Mouse (Mus musculus): ENCODE measurements around the gene Rassf2.

Gene Rassf2

GRCm38 (mm10) chr2:132029646-132030417 is at the start of gene Rassf2:
Rassf2 (minus strand) TSS chr2:132030258.
- DNase-seq = peak; percentile 39 to 47

- no peak for DNase-seq
Observed at GRCm38 (mm10) chr2:132079139-132079538, 49.1 kb upstream of the Rassf2 start.

- no peak for DNase-seq
Observed at GRCm38 (mm10) chr2:132073052-132073451, 43.0 kb upstream of the Rassf2 start.

GRCm38 (mm10) chr2:132069985-132070735 is 40.1 kb upstream of the Rassf2 start:
- DNase-seq = no peak

- DNase-seq = no peak
Observed at GRCm38 (mm10) chr2:132064185-132064831, 34.2 kb upstream of the Rassf2 start.

GRCm38 (mm10) chr2:132063776-132064175 is 33.7 kb upstream of the Rassf2 start:
- DNase-seq = no peak

- DNase-seq = no peak
Observed at GRCm38 (mm10) chr2:132061884-132062283, 31.8 kb upstream of the Rassf2 start.

- no peak for DNase-seq
Observed at GRCm38 (mm10) chr2:132059919-132060318, 29.9 kb upstream of the Rassf2 start.

GRCm38 (mm10) chr2:132055349-132055753 is 25.3 kb upstream of the Rassf2 start:
- DNase-seq = no peak

- DNase-seq = no peak
Observed at GRCm38 (mm10) chr2:132053824-132054223, 23.8 kb upstream of the Rassf2 start.

- no peak for DNase-seq
Observed at GRCm38 (mm10) chr2:132051798-132052197, 21.7 kb upstream of the Rassf2 start.

- no peak for DNase-seq
Observed at GRCm38 (mm10) chr2:132049921-132050320, 19.9 kb upstream of the Rassf2 start.

GRCm38 (mm10) chr2:132049491-132049890 is 19.4 kb upstream of the Rassf2 start:
- peak; percentile 55 to 61 for DNase-seq

GRCm38 (mm10) chr2:132048143-132048772 is 18.2 kb upstream of the Rassf2 start:
- no peak for DNase-seq

GRCm38 (mm10) chr2:132047364-132047763 is 17.3 kb upstream of the Rassf2 start:
- DNase-seq = no peak

GRCm38 (mm10) chr2:132046659-132047058 is 16.6 kb upstream of the Rassf2 start:
- DNase-seq = no peak

GRCm38 (mm10) chr2:132044320-132045274 is 14.5 kb upstream of the Rassf2 start:
- no peak for DNase-seq

GRCm38 (mm10) chr2:132043101-132043621 is 13.1 kb upstream of the Rassf2 start:
- peak; percentile 68 to 70 for DNase-seq

GRCm38 (mm10) chr2:132039894-132040293 is 9.8 kb upstream of the Rassf2 start:
- no peak for DNase-seq

- DNase-seq = no peak
Observed at GRCm38 (mm10) chr2:132036326-132036725, 6.3 kb upstream of the Rassf2 start.

- no peak for DNase-seq
Observed at GRCm38 (mm10) chr2:132035470-132035835, 5.4 kb upstream of the Rassf2 start.

All from kidney, adult 8-10 months (tissue).